Mouse (Mus musculus): ENCODE data around the gene Nop9. TPM values are rescaled to one million over a fixed set of nuclear protein-coding genes. Genes with fewer than 3 reads are reported as not detected.
A peak's percentile ranks its signal among the peaks of the same experiment; 100 is the strongest.

Nop9 gene
- polyA plus RNA-seq, 1 experiment from 2014 or later, result 27.4 TPM

DNA sequence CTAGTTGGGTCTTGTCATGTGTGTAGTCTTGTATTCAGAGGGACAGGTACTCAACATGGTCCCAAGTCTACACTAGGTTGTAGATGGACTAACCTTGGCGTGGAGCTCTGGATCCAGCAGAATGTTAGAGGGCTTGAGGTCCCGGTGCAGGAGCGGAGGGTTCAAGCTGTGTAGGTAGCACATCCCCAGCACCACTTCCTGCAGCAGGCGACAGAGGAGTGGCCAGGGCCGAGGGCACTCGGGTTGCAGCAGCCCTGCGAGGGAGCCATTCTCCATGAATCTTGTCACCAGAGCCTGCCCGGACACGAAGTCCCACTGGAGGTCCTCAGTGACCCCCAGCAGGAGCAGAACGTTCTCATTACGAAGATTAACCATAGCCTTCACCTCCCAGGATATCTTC is 42.2 kb downstream of the Nop9 start:
- 37% methylated on average over 11 of the region's 11 CpGs for WGBS
- H3K4me3 ChIP-seq (ENCODE audit: low read depth, low read length), result no peak overlapping the region
- peaks cover 34% of the 10 kb centered on the region for H3K27me3 ChIP-seq (ENCODE audit: control insufficient read depth, insufficient read depth, low read length)
- H3K9ac ChIP-seq (replicated peaks; ENCODE audit: low read depth, low read length), result no peak overlapping the region
- H3K4me2 ChIP-seq (ENCODE audit: low read depth, low read length), result peak overlapping the region; percentile 35; the same call in 1 of the 2 replicates
- no peak overlapping the region for H3K27ac ChIP-seq (ENCODE audit: low read depth, low read length)
- 0 out of 2 replicates have a peak, but pooled peaks cover 5% of the 10 kb centered on the region for H3K4me1 ChIP-seq (ENCODE audit: control insufficient read depth, insufficient read depth, low read length)
- no peaks in the 10 kb centered on the region for H3K9me3 ChIP-seq (ENCODE audit: control insufficient read depth, low read length)
- H3K36me3 ChIP-seq (ENCODE audit: control insufficient read depth, insufficient read depth, low read length), result no peaks in the 10 kb centered on the region
- ATAC-seq (ENCODE audit: low read depth), result no peak

DNA sequence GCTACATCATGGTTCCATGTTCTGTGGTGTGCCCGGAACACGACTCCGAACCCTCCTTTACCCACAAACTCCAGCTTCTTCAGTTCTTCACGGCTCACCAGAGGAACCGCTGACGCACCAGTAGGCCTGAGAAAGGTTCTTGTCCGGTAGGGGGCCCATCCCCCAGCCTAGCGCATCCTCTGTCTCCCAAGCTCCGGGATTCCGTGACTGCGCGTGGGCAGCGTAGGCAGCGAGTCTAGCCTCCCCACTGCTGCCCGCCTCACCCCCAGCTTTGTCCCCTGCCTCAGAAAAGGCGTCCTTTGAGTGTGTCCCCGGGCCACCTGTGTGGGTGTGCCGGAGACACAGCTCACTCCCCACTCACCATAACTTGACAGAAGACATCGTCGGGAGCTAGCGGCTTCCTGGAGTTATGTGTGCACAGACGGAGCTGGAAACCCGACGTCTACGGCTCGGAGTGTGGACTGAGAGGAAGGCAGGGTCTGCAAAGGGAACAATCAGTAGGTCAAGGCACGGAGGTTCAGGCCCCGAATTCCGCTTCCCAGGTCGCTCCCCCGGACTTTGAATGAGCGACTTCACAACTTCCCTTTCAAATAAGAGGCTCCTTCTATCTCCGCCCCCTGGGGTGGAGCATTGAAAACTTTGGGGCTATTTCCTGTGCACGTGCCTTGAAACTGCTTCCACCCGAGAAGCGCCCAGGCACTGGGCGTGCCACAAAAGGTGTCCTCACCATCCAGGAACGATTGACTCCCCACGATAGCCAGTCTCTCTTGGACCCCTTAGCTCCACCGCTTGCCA is 43.0 kb downstream of the Nop9 start, which contains the start of gene Ripk3:
Gene Ripk3, minus strand, starts transcription at position 610 of the 795 bp plus-strand sequence.
- Histone ChIP-seq H3K27ac (ENCODE audit: low read depth, low read length) (no peak within 1 kb of the TSS), H3K4me3 (ENCODE audit: low read depth, low read length) (peak within 1 kb of the TSS; percentile 18; the same call in 1 of the 2 replicates), H3K9ac (replicated peaks; ENCODE audit: low read depth, low read length) (no peak within 1 kb of the TSS), H3K27me3 (ENCODE audit: control insufficient read depth, insufficient read depth, low read length) (peaks cover 33% of the 10 kb centered on the region), H3K4me1 (ENCODE audit: control insufficient read depth, insufficient read depth, low read length) (0 out of 2 replicates have a peak, but pooled peaks cover 3% of the 10 kb centered on the region), H3K4me2 (ENCODE audit: low read depth, low read length) (peak within 1 kb of the TSS; percentile 35), H3K9me3 (ENCODE audit: control insufficient read depth, low read length) (no peaks in the 10 kb centered on the region), H3K36me3 (ENCODE audit: control insufficient read depth, insufficient read depth, low read length) (no peaks in the 10 kb centered on the region)
- 6% methylated on average over 40 of the region's 40 CpGs for WGBS
- no peak for ATAC-seq (ENCODE audit: low read depth)

DNA sequence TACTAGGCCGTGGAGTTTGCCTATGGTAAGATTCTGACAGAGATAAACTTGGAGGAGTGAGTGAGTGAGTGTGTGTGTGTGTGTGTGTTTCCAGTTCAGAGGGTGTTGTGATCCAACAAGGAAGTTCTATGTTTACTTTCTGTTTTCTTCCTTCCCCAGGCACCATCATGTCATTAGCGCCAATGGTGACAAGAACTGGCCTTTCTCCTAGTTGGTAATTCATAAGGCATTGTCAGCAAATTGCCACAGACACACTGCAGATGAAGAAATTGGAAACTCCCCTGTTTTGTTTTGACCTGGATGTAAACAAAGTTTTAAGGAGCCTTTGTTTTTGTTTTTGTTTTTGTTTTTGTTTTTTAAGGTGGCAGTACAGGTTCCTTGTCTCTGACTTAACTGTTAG is 48.0 kb downstream of the Nop9 start:
- no peaks in the 10 kb centered on the region for H3K36me3 ChIP-seq (ENCODE audit: control insufficient read depth, insufficient read depth, low read length)
- no peak for ATAC-seq (ENCODE audit: low read depth)
- H3K9me3 ChIP-seq (ENCODE audit: control insufficient read depth, low read length), result no peaks in the 10 kb centered on the region
- peaks cover 8% of the 10 kb centered on the region for H3K27me3 ChIP-seq (ENCODE audit: control insufficient read depth, insufficient read depth, low read length)
- no peak overlapping the region for H3K27ac ChIP-seq (ENCODE audit: low read depth, low read length)
- no peak overlapping the region for H3K4me3 ChIP-seq (ENCODE audit: low read depth, low read length)
- H3K9ac ChIP-seq (replicated peaks; ENCODE audit: low read depth, low read length), result no peak overlapping the region
- no peak overlapping the region for H3K4me2 ChIP-seq (ENCODE audit: low read depth, low read length)
- 0 out of 2 replicates have a peak, but pooled peaks cover under 1% of the 10 kb centered on the region for H3K4me1 ChIP-seq (ENCODE audit: control insufficient read depth, insufficient read depth, low read length)
- WGBS, result 77% methylated on average over 2 of the region's 2 CpGs

DNA sequence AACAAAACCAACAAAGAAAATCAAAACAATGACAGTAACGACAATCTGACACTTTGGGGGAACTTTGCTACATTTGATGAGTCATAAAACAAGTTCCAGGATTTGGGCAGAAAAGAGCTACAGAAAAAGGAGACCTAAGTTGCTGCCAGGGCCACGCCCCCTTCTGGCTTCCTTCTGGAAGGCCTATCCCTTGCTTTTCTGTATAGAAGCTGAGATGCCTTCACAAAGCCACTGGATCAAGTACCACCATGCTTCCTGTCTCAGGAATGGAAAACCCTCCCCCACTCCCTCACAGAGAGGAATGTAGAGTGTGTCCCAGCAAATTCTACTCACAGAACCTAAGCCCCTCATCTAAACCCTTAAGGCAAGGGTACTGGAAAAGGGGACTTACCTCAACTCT is 48.5 kb downstream of the Nop9 start:
- H3K27me3 ChIP-seq (ENCODE audit: control insufficient read depth, insufficient read depth, low read length), result peaks cover 7% of the 10 kb centered on the region
- WGBS, result 64% methylated on average over 2 of the region's 2 CpGs
- no peak for ATAC-seq (ENCODE audit: low read depth)
- no peak overlapping the region for H3K4me3 ChIP-seq (ENCODE audit: low read depth, low read length)
- H3K36me3 ChIP-seq (ENCODE audit: control insufficient read depth, insufficient read depth, low read length), result no peaks in the 10 kb centered on the region
- H3K27ac ChIP-seq (ENCODE audit: low read depth, low read length), result no peak overlapping the region
- no peak overlapping the region for H3K9ac ChIP-seq (replicated peaks; ENCODE audit: low read depth, low read length)
- no peak overlapping the region for H3K4me2 ChIP-seq (ENCODE audit: low read depth, low read length)
- no peaks in the 10 kb centered on the region for H3K4me1 ChIP-seq (ENCODE audit: control insufficient read depth, insufficient read depth, low read length)
- H3K9me3 ChIP-seq (ENCODE audit: control insufficient read depth, low read length), result no peaks in the 10 kb centered on the region

DNA sequence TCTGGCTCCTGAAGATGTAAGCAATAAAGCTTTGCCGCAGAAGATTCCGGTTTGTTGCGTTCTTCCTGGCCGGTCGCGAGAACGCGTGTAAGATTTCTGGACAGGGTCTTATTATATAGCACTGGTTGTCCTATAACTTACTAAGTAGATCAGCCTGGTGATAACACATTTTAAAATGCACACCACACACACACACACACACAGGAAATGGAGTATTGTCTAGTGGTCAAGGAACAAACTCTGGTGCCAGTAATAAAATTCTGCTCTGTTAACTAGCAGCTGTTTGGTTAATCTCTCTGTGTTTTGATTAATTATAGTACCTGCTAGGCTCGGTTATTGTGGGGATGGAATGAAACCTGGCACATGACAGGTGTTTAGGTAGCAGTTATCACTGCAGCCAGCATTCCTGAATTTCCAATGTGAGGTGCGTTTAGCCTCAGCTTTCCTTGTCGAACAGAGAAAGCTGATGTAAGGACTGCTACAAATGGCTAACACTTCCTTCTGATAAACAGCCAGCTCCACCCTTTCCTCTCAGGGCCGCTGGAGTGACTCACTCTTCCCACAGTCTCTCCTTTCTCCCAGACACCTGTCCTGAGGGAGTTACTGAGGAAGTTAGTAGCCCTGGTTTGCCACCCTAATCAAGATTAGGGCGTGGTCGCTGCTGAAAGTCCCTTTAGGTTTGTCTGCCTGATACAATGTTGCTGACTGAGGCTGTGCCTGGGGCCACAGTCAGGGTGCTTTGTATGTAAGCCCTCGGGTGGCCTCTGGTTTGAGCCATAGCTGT is 50.1 kb downstream of the Nop9 start:
- no peak overlapping the region for H3K4me3 ChIP-seq (ENCODE audit: low read depth, low read length)
- no peak overlapping the region for H3K9ac ChIP-seq (replicated peaks; ENCODE audit: low read depth, low read length)
- no peaks in the 10 kb centered on the region for H3K36me3 ChIP-seq (ENCODE audit: control insufficient read depth, insufficient read depth, low read length)
- no peaks in the 10 kb centered on the region for H3K9me3 ChIP-seq (ENCODE audit: control insufficient read depth, low read length)
- WGBS, result 87% methylated on average over 15 of the region's 15 CpGs
- no peaks in the 10 kb centered on the region; the same call in 1 of the 2 replicates for H3K27me3 ChIP-seq (ENCODE audit: control insufficient read depth, insufficient read depth, low read length)
- no peak for ATAC-seq (ENCODE audit: low read depth)
- H3K4me2 ChIP-seq (ENCODE audit: low read depth, low read length), result no peak overlapping the region
- H3K4me1 ChIP-seq (ENCODE audit: control insufficient read depth, insufficient read depth, low read length), result no peaks in the 10 kb centered on the region
- no peak overlapping the region for H3K27ac ChIP-seq (ENCODE audit: low read depth, low read length)

Other genes with a start within 250 kb of the Nop9 start
- gene Cpne6, start 235.2 kb upstream of the Nop9 start, polyA plus RNA-seq (2014; fragmentation: Nextera tagmentation; extraction: Ambion mirVana), result 13.3 and 16.3 TPM in 2 replicates
- gene Nrl, start 220.7 kb upstream of the Nop9 start, polyA plus RNA-seq (2014; fragmentation: Nextera tagmentation; extraction: Ambion mirVana), result 0.13 and 0.20 TPM in 2 replicates
- 17.6 and 19.5 TPM in 2 replicates for gene Pck2, start 205.4 kb upstream of the Nop9 start, polyA plus RNA-seq (2014; fragmentation: Nextera tagmentation; extraction: Ambion mirVana)
- 112 and 114 TPM in 2 replicates for gene Dcaf11, start 185.7 kb upstream of the Nop9 start, polyA plus RNA-seq (2014; fragmentation: Nextera tagmentation; extraction: Ambion mirVana)
- 1.5 TPM in 1 of 2 replicates, not detected in the other for gene A730061H03Rik, start 185.3 kb upstream of the Nop9 start, polyA plus RNA-seq (2014; fragmentation: Nextera tagmentation; extraction: Ambion mirVana)
- gene Fitm1, start 170.1 kb upstream of the Nop9 start, polyA plus RNA-seq (2014; fragmentation: Nextera tagmentation; extraction: Ambion mirVana), result 0.58 TPM in 1 of 2 replicates, not detected in the other
- gene Psme1, start 167.6 kb upstream of the Nop9 start, polyA plus RNA-seq (2014; fragmentation: Nextera tagmentation; extraction: Ambion mirVana), result 200 and 226 TPM in 2 replicates
- gene Emc9, start 160.4 kb upstream of the Nop9 start, polyA plus RNA-seq (2014; fragmentation: Nextera tagmentation; extraction: Ambion mirVana), result 38.9 and 48.8 TPM in 2 replicates
- gene Psme2, start 154.6 kb upstream of the Nop9 start, polyA plus RNA-seq (2014; fragmentation: Nextera tagmentation; extraction: Ambion mirVana), result 162 and 184 TPM in 2 replicates
- 12.3 and 18.8 TPM in 2 replicates for gene Rnf31, start 154.0 kb upstream of the Nop9 start, polyA plus RNA-seq (2014; fragmentation: Nextera tagmentation; extraction: Ambion mirVana)
- 6.6 and 8.6 TPM in 2 replicates for gene Irf9, start 142.1 kb upstream of the Nop9 start, polyA plus RNA-seq (2014; fragmentation: Nextera tagmentation; extraction: Ambion mirVana)
- 7.0 and 9.3 TPM in 2 replicates for gene Rec8, start 127.7 kb upstream of the Nop9 start, polyA plus RNA-seq (2014; fragmentation: Nextera tagmentation; extraction: Ambion mirVana)
- 109 and 110 TPM in 2 replicates for gene Ipo4, start 109.7 kb upstream of the Nop9 start, polyA plus RNA-seq (2014; fragmentation: Nextera tagmentation; extraction: Ambion mirVana)
- gene Gm49378, start 107.8 kb upstream of the Nop9 start, polyA plus RNA-seq (2014; fragmentation: Nextera tagmentation; extraction: Ambion mirVana), result 2.9 TPM in 2 replicates
- gene Tm9sf1, start 101.9 kb upstream of the Nop9 start, polyA plus RNA-seq (2014; fragmentation: Nextera tagmentation; extraction: Ambion mirVana), result 55.9 and 66.9 TPM in 2 replicates
- gene Tssk4, start 95.5 kb upstream of the Nop9 start, polyA plus RNA-seq (2014; fragmentation: Nextera tagmentation; extraction: Ambion mirVana), result 0.24 TPM in 1 of 2 replicates, not detected in the other
- 69.0 and 75.5 TPM in 2 replicates for gene Mdp1, start 85.2 kb upstream of the Nop9 start, polyA plus RNA-seq (2014; fragmentation: Nextera tagmentation; extraction: Ambion mirVana)
- gene Gmpr2, start 73.8 kb upstream of the Nop9 start, polyA plus RNA-seq (2014; fragmentation: Nextera tagmentation; extraction: Ambion mirVana), result 42.5 and 43.7 TPM in 2 replicates
- gene Nedd8, start 73.6 kb upstream of the Nop9 start, polyA plus RNA-seq (2014; fragmentation: Nextera tagmentation; extraction: Ambion mirVana), result 550 and 603 TPM in 2 replicates
- 28.3 and 28.6 TPM in 2 replicates for gene Tinf2, start 63.9 kb upstream of the Nop9 start, polyA plus RNA-seq (2014; fragmentation: Nextera tagmentation; extraction: Ambion mirVana)
- 0.11 and 0.33 TPM in 2 replicates for gene Tgm1, start 31.8 kb upstream of the Nop9 start, polyA plus RNA-seq (2014; fragmentation: Nextera tagmentation; extraction: Ambion mirVana)
- 47.1 and 59.2 TPM in 2 replicates for gene Rabggta, start 23.4 kb upstream of the Nop9 start, polyA plus RNA-seq (2014; fragmentation: Nextera tagmentation; extraction: Ambion mirVana)
- 73.6 and 75.5 TPM in 2 replicates for gene Dhrs1, start within 50 bp of the Nop9 start, polyA plus RNA-seq (2014; fragmentation: Nextera tagmentation; extraction: Ambion mirVana)
- gene Cideb, start 12.8 kb downstream of the Nop9 start, polyA plus RNA-seq (2014; fragmentation: Nextera tagmentation; extraction: Ambion mirVana), result not detected in 2 replicates
- gene Ltb4r2, start 15.7 kb downstream of the Nop9 start, polyA plus RNA-seq (2014; fragmentation: Nextera tagmentation; extraction: Ambion mirVana), result 0.27 and 0.59 TPM in 2 replicates
- gene Ltb4r1, start 20.3 kb downstream of the Nop9 start, polyA plus RNA-seq (2014; fragmentation: Nextera tagmentation; extraction: Ambion mirVana), result 0.19 and 0.24 TPM in 2 replicates
- gene Adcy4, start 38.4 kb downstream of the Nop9 start, polyA plus RNA-seq (2014; fragmentation: Nextera tagmentation; extraction: Ambion mirVana), result 1.9 and 3.9 TPM in 2 replicates
- gene Ripk3, start 43.2 kb downstream of the Nop9 start, polyA plus RNA-seq (2014; fragmentation: Nextera tagmentation; extraction: Ambion mirVana), result 1.9 and 2.2 TPM in 2 replicates
- 5.5 and 10.4 TPM in 2 replicates for gene Nfatc4, start 77.5 kb downstream of the Nop9 start, polyA plus RNA-seq (2014; fragmentation: Nextera tagmentation; extraction: Ambion mirVana)
- 5.8 and 10.2 TPM in 2 replicates for gene Nynrin, start 108.3 kb downstream of the Nop9 start, polyA plus RNA-seq (2014; fragmentation: Nextera tagmentation; extraction: Ambion mirVana)
- 0.24 and 0.91 TPM in 2 replicates for gene Cbln3, start 138.7 kb downstream of the Nop9 start, polyA plus RNA-seq (2014; fragmentation: Nextera tagmentation; extraction: Ambion mirVana)
- 5.9 and 7.3 TPM in 2 replicates for gene Khnyn, start 139.3 kb downstream of the Nop9 start, polyA plus RNA-seq (2014; fragmentation: Nextera tagmentation; extraction: Ambion mirVana)
- 138 and 163 TPM in 2 replicates for gene Sdr39u1, start 154.6 kb downstream of the Nop9 start, polyA plus RNA-seq (2014; fragmentation: Nextera tagmentation; extraction: Ambion mirVana)
- not detected in 2 replicates for gene Cma1, start 199.0 kb downstream of the Nop9 start, polyA plus RNA-seq (2014; fragmentation: Nextera tagmentation; extraction: Ambion mirVana)
- not detected in 2 replicates for gene Cma2, start 205.3 kb downstream of the Nop9 start, polyA plus RNA-seq (2014; fragmentation: Nextera tagmentation; extraction: Ambion mirVana)

Data from neural tube, embryonic 14.5 days (tissue).